ENCODE assay signal across 8 mouse cellular contexts in the genomic region with DNA sequence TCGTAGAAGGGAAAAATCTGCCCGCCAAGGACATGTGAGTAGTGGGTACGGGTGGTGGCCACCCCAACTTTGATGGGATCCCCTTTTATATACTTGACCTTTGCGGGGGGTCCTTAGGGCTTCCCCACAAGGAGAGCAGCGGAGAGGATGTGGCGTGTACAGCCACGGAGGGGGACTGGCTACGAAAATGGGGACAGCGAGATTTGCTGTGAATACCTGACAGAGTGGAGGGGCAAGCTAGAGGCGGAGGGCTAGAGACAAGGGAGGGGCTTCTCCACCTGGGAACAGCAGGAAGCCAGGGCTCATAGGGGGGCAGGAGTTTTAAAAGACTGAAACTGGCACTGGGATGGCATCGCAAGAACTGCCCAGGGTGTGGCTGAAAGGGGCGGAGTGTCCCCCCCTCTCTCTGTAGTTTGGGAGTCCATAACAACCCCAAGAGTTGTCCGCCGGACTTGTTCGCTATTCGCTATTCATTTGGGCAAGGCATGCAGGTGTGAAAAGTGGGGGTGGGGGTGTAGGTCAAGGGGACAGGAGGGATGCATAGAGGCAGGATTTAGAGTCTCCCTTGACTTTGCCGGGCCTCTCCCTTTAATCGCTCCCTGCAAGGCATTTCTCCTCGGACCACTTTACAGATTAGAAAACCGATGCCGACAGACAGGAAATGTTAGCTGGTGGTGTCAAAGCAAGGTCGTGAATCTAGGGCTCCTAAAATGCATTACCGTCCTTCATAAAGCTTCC. TPM values are rescaled to one million over a fixed set of nuclear protein-coding genes. Genes with fewer than 3 reads are reported as not detected.
DNase-seq lines count a peak whose midpoint lies in the region; ATAC-seq lines count a peak whose summit lies in the region.

No protein-coding gene starts in this region.

- ATAC-seq in frontal cortex, adult (ENCODE audit: low TSS enrichment), result 0 out of 2 replicates have a peak, but pooled peaks have one; percentile 10
- peak; percentile 30 for ATAC-seq in hindbrain, embryonic 12.5 days (ENCODE audit: low FRiP score)
- peak; percentile 22; the same call in 1 of the 2 replicates for ATAC-seq in megakaryocyte, adult 5-6 weeks (ENCODE audit: poor library complexity, severe bottlenecking)

- peaks cover 17% of the 10 kb centered on the region for H3K4me1 ChIP-seq in hindbrain, embryonic 12.5 days

- H3K27ac ChIP-seq in hindbrain, embryonic 12.5 days, result 0 out of 2 replicates have a peak overlapping the region, but pooled peaks have one; percentile 45

- DNase-seq in frontal cortex, postnatal 25 days (ENCODE audit: low spot score in 2 of 2), result no peak
- peak; percentile 45 for DNase-seq in thymus, postnatal 4 days
- DNase-seq in thymus, postnatal 0 days (ENCODE audit: low spot score), result no peak
- DNase-seq in adipocyte (ENCODE audit: low spot score), result no peak
- no peak for DNase-seq in layer of hippocampus, postnatal 25 days (ENCODE audit: extremely low spot score in 1 of 2, low spot score in 1 of 2)

- WGBS in hindbrain, embryonic 12.5 days, result 2% methylated on average over 23 of the region's 23 CpGs

- H3K4me3 ChIP-seq in hindbrain, embryonic 12.5 days, result peak overlapping the region; percentile 48

- peaks cover 27% of the 10 kb centered on the region for H3K27me3 ChIP-seq in hindbrain, embryonic 12.5 days

- H3K4me2 ChIP-seq in hindbrain, embryonic 12.5 days (replicated peaks), result peak overlapping the region; percentile 69

- no peaks in the 10 kb centered on the region for H3K9me3 ChIP-seq in hindbrain, embryonic 12.5 days (replicated peaks)

- no peaks in the 10 kb centered on the region for H3K36me3 ChIP-seq in hindbrain, embryonic 12.5 days

- peak overlapping the region; percentile 64 for H3K9ac ChIP-seq in hindbrain, embryonic 12.5 days

RNA-seq across cellular contexts. Expression of gene Rasa4, which starts 0.6 kb away (rescaled TPM):
- polyA plus RNA-seq in thymus, postnatal 0 days (2015; fragmentation: Nextera tagmentation; extraction: Ambion mirVana), result 11.2 and 13.3 TPM in 2 replicates
- polyA plus RNA-seq in hindbrain, embryonic 12.5 days (2016; fragmentation: Nextera tagmentation; extraction: Ambion mirVana), result 12.5 and 13.1 TPM in 2 replicates
- 36.2 and 40.9 TPM in 2 replicates for total RNA-seq in megakaryocyte, adult 5-6 weeks (2015)
- 26.0 and 33.8 TPM in 2 replicates for total RNA-seq in megakaryocyte, adult 5-6 weeks (2017)
- 1 to 10 TPM; 2.5 to 3.4 TPM for total RNA-seq in layer of hippocampus, postnatal 25 days (2021)

RNA-seq across cellular contexts. Expression of gene Upk3bl, which starts 30.0 kb away (rescaled TPM):
- polyA plus RNA-seq in thymus, postnatal 0 days (2015; fragmentation: Nextera tagmentation; extraction: Ambion mirVana), result 2.1 and 8.2 TPM in 2 replicates
- polyA plus RNA-seq in hindbrain, embryonic 12.5 days (2016; fragmentation: Nextera tagmentation; extraction: Ambion mirVana), result 1.5 and 2.0 TPM in 2 replicates
- not detected in 2 replicates for total RNA-seq in megakaryocyte, adult 5-6 weeks (2015)
- total RNA-seq in megakaryocyte, adult 5-6 weeks (2017), result not detected in 2 replicates
- total RNA-seq in layer of hippocampus, postnatal 25 days (2021), result not detected

RNA-seq across cellular contexts. Expression of gene Polr2j, which starts 32.1 kb away (rescaled TPM):
- 312 and 321 TPM in 2 replicates for polyA plus RNA-seq in thymus, postnatal 0 days (2015; fragmentation: Nextera tagmentation; extraction: Ambion mirVana)
- polyA plus RNA-seq in hindbrain, embryonic 12.5 days (2016; fragmentation: Nextera tagmentation; extraction: Ambion mirVana), result 187 and 217 TPM in 2 replicates
- total RNA-seq in megakaryocyte, adult 5-6 weeks (2015), result 94.7 and 103 TPM in 2 replicates
- 105 and 117 TPM in 2 replicates for total RNA-seq in megakaryocyte, adult 5-6 weeks (2017)
- total RNA-seq in layer of hippocampus, postnatal 25 days (2021), result 10 to 100 TPM; 72.0 to 86.0 TPM

RNA-seq across cellular contexts. Expression of gene Upk3b, which starts 46.0 kb away (rescaled TPM):
- 0.32 and 0.48 TPM in 2 replicates for polyA plus RNA-seq in thymus, postnatal 0 days (2015; fragmentation: Nextera tagmentation; extraction: Ambion mirVana)
- polyA plus RNA-seq in hindbrain, embryonic 12.5 days (2016; fragmentation: Nextera tagmentation; extraction: Ambion mirVana), result 0.05 TPM in 1 of 2 replicates, not detected in the other
- total RNA-seq in megakaryocyte, adult 5-6 weeks (2015), result not detected in 2 replicates
- not detected in 2 replicates for total RNA-seq in megakaryocyte, adult 5-6 weeks (2017)
- total RNA-seq in layer of hippocampus, postnatal 25 days (2021), result not detected

RNA-seq across cellular contexts. Expression of gene Lrwd1, which starts 51.6 kb away (rescaled TPM):
- polyA plus RNA-seq in thymus, postnatal 0 days (2015; fragmentation: Nextera tagmentation; extraction: Ambion mirVana), result 66.5 and 67.6 TPM in 2 replicates
- 34.5 and 36.6 TPM in 2 replicates for polyA plus RNA-seq in hindbrain, embryonic 12.5 days (2016; fragmentation: Nextera tagmentation; extraction: Ambion mirVana)
- total RNA-seq in megakaryocyte, adult 5-6 weeks (2015), result 12.3 and 16.0 TPM in 2 replicates
- total RNA-seq in megakaryocyte, adult 5-6 weeks (2017), result 40.9 and 58.5 TPM in 2 replicates
- total RNA-seq in layer of hippocampus, postnatal 25 days (2021), result 10 to 100 TPM; 11.9 to 15.9 TPM

Comparison
In these comparisons a context has a peak if more than half of its experiments do, and no peak if none do; other contexts are left out.
1. RNA of gene Rasa4, which starts 0.6 kb away (total RNA-seq): 26.0 to 40.9 TPM in megakaryocyte, adult 5-6 weeks; 2.5 to 3.4 TPM in layer of hippocampus, postnatal 25 days; every median in the first group is over 4 times any median in the second.
2. Peak in every context shown above with its lines, with median percentiles within 50 percentile points of each other: ATAC-seq.